Mouse (Mus musculus) C2C12 (cell line): ENCODE measurements at regions not wholly inside any gene's neighbourhood (a gene's known extent, or its start where the extent isn't known, plus 50 kb on each side); places are given as distances from the start of the nearest gene placed in this dataset.

Experiments used
- CEBPB ChIP-seq: IDR thresholded peaks from one replicate; pipeline ENCODE4 v1.6.1; 2011; ENCODE audit warnings: low read depth, mild to moderate bottlenecking, control low read depth, moderate library complexity
- CTCF ChIP-seq: IDR thresholded peaks from one replicate; pipeline ENCODE4 v1.5.1; 2011; ENCODE audit not compliant: control insufficient read depth, insufficient read depth, insufficient read length
- FOSL1 ChIP-seq: IDR thresholded peaks from one replicate; pipeline ENCODE4 v1.8.0; 2011; ENCODE audit warnings: mild to moderate bottlenecking, low read length; ENCODE audit not compliant: poor library complexity, insufficient read depth, severe bottlenecking
- MYOD1 ChIP-seq: IDR thresholded peaks from one replicate; pipeline ENCODE4 v1.6.1; 2011; ENCODE audit warnings: low read depth; ENCODE audit not compliant: control insufficient read depth, insufficient read length
- USF1 ChIP-seq: IDR thresholded peaks from one replicate; pipeline ENCODE4 v1.6.1; 2011; ENCODE audit warnings: low read depth, mild to moderate bottlenecking, control low read depth, moderate library complexity

DNA sequence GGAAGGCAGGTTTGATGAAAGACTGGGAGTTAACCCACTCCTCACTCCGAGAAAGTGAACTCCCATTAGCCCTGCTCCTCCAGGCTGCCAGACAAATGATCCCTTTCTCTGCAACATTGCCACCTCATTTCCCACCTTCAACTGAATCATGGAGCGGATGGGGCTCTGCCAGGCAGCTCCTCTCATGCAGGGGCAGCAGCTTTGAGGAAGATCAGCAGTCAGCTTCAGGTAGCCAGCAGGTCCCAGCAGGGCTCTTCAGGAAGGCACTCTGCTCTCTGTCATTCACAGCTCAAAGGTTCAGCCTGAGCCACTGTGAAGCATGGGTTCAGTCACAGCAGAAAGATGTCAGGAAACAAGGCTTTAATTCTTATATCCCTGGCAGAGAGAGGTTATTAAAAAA is 282.9 kb downstream of the Sv2b start:
- TF ChIP-seq CTCF (no peak), MYOD1 (no peak), CEBPB (no peak), USF1 (no peak), FOSL1 (no peak)
